Mouse (Mus musculus) T-cell, adult 66 days (primary cell): ENCODE measurements around the gene Tnpo3. TPM values are rescaled to one million over a fixed set of nuclear protein-coding genes. Genes with fewer than 3 reads are reported as not detected.

Experiments used
- total RNA-seq, 2 experiments: library from RNA; stranded (reverse); gene quantifications; 3 replicates in 1 of 2; 4 replicates in 1 of 2; pipeline ENCODE4 v1.2.4; 2023

The Tnpo3 gene
- 100 to 1,000 TPM; 103 to 107 TPM for total RNA-seq

GRCm38 (mm10) chr6:29609111-29610019 lies at the start of gene Tnpo3:
Gene Tnpo3, minus strand, starts transcription at chr6:29609887.

DNA sequence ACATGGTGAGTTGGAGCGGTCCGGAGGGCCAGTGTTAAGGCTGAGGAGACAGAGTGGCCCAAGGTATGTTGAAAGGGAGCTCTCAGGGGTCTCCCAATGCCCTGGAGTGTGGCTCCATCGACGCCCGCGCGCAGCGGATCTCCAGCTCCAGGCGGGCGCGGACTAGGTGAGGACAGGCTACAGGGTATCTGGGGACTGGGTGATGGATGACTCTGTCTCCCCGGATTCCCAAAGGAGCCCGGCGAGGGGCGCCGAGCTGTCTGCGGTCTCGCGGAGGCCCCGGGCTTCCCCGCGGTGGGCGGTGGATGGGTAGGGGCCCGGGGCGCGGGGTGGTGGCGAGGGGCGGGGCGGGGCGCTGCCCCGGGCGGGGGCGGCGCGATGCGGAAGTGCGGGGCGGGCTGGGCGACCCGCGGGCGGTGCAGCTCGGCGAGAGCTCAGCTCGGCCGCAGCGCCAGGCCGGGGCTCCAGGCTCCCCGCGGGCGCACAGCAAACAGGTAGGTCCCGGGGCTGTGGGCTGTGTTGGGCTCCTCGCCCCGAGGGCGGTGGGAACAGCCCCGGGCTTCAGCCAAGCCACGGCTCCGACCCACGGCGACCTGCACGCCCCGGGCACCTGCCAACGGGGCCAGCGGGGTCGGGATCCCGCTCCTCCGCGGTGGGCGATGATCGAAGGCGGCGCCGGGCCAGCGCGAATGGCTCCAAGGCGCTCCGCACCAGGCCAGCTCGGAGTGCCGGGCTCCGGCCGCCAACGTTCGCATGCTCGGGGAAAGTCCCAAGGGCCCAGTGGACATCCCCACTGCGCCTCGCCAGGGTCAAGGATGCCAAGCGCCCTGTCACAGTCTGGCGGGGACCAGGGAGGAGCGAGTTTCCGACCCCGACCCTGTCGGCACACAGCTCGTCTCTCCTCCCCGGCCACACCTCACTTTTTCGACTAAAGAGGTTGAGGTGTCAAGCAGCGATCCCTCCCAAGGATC lies 83.1 kb downstream of the Tnpo3 start, which contains the start of gene Irf5:
Irf5 (plus strand) TSS at position 345 of the 971 bp plus-strand sequence.

DNA sequence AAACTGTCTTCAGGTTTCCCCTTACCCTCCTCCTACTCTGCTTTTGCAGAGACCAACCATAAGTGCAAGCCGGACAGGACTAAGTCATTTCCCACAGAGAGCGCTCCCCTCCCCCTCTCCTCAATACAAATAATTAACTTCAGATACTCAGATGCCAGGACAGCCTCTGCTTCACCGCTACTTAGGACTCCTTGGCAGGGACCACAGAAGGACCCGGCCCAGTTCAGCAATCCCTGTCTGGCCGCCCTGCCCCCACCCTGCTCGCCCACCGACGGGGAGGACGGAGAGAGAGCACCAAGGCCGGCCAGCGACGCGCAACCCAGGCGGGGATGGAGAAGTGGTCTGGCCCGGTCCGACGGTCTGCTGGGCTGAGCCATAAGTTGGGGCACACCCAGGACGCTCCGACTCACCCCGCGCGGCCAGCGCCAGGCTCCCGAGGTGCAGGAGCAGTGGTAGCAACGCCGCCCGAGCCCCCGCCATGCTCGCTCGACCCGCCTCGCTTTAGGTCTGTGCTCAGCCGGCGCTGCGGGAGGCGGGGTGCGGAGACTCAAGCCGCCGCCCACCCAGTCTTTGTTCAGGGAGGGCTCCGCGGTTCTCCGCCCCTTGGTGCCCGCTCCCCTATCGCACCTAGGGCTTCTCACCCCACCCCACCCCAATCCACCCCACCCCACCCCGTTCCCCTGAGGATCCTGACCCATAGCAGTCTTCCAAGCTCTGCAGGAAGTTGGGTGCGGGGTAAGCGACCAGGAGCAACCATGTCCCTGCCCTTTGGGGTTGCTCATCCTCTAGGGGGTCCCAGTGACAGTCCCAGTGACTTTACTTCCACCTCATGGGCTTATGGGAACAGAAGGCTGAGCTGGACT lies 102.0 kb downstream of the Tnpo3 start, which contains the start of gene Kcp:
Kcp (minus strand) TSS at position 506 of the 863 bp plus-strand sequence.

Other genes starting within 250 kb of the Tnpo3 start
- gene Opn1sw, start 221.4 kb downstream of the Tnpo3 start, total RNA-seq: not detected
- 1 to 10 TPM in 1 of 2 experiments, under 1 TPM in 1; 0.21 to 1.7 TPM for gene Ccdc136, start 213.6 kb downstream of the Tnpo3 start, total RNA-seq
- gene Flnc, start 176.6 kb downstream of the Tnpo3 start, total RNA-seq: not detected
- gene Atp6v1f, start 142.2 kb downstream of the Tnpo3 start, total RNA-seq: 100 to 1,000 TPM; 153 to 159 TPM
- gene Atp6v1fnb, start 138.4 kb downstream of the Tnpo3 start, total RNA-seq: 10 to 100 TPM in 1 of 2 experiments, 1 to 10 TPM in 1; 9.8 to 12.1 TPM
- gene Kcp, start 101.9 kb downstream of the Tnpo3 start, total RNA-seq: not detected
- gene Irf5, start 83.3 kb downstream of the Tnpo3 start, total RNA-seq: 1 to 10 TPM; 3.6 to 6.3 TPM
- 1 to 10 TPM in 1 of 2 experiments, under 1 TPM in 1; 0.47 to 1.3 TPM for gene Tspan33, start 84.3 kb upstream of the Tnpo3 start, total RNA-seq
- gene Smo, start 125.6 kb upstream of the Tnpo3 start, total RNA-seq: 1 to 10 TPM; 1.2 to 1.4 TPM
- 10 to 100 TPM; 77.7 to 84.6 TPM for gene Ahcyl2, start 158.1 kb upstream of the Tnpo3 start, total RNA-seq